Mouse (Mus musculus): ENCODE data around the gene Arl4d.

DNA sequence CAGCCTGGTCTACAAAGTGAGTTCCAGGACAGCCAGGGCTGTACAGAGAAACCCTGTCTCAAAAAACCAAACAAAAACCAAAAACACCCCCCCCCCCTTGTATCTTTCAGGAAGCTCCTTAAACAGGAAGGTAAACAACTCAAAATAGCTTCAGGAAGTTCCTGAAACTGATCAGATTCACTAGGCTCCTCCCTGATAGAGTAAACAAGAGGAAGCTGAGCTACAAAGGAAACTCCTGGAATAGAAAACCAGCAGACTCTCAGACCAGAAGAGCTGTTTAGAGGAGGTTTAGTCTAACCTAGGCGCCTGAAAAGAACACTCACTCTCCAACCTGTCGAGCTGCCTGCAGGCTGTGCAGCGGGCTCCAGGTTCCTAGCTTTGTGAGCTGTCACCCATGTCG lies 25.6 kb upstream of the Arl4d start:
- TF ChIP-seq POLR2A (IDR thresholded peaks at IDR 0.05; ENCODE audit: extremely low read depth, insufficient read depth, low read length) (no peak), CTCF (IDR thresholded peaks at IDR 0.05; ENCODE audit: low read depth, low read length) (no peak)

All from liver, adult 2 months (tissue).